Mouse (Mus musculus) hindbrain, embryonic 13.5 days (tissue): Measurements from ENCODE around the gene Cdkn2d. TPM values are rescaled to one million over a fixed set of nuclear protein-coding genes. Genes with fewer than 3 reads are reported as not detected.

ENCODE experiments used
- ATAC-seq: fragments of 200-750 bp; cut with Nextera tagmentation; 2 replicates; pipeline ENCODE4 v1.8.0; 2017; ENCODE audit warnings: moderate TSS enrichment; ENCODE audit not compliant: low FRiP score
- H3K27ac ChIP-seq: fragments of 300-500 bp; sonication (generic); 2 replicates; pipeline ENCODE4 v1.5.1; 2015; ENCODE audit warnings: inconsistent platforms, mild to moderate bottlenecking, moderate library complexity
- H3K27me3 ChIP-seq: fragments of 300-500 bp; sonication (generic); 2 replicates; pipeline ENCODE4 v1.6.1; 2015; ENCODE audit warnings: mild to moderate bottlenecking, inconsistent platforms
- H3K36me3 ChIP-seq: fragments of 300-500 bp; sonication (generic); 2 replicates; pipeline ENCODE4 v1.6.1; 2015; ENCODE audit warnings: mild to moderate bottlenecking, inconsistent platforms
- H3K4me1 ChIP-seq: fragments of 300-500 bp; sonication (generic); replicated peaks from 2 replicates; pipeline ENCODE4 v1.6.1; 2015; ENCODE audit warnings: inconsistent platforms
- H3K4me2 ChIP-seq: fragments of 300-500 bp; sonication (generic); 2 replicates; pipeline ENCODE4 v1.6.1; 2015; ENCODE audit warnings: inconsistent platforms, mild to moderate bottlenecking, moderate library complexity
- H3K4me3 ChIP-seq: fragments of 300-500 bp; sonication (generic); 2 replicates; pipeline ENCODE4 v1.5.1; 2015; ENCODE audit warnings: mild to moderate bottlenecking, inconsistent platforms
- H3K9ac ChIP-seq: fragments of 300-500 bp; sonication (generic); 2 replicates; pipeline ENCODE4 v1.6.1; 2015; ENCODE audit warnings: mild to moderate bottlenecking, inconsistent platforms
- H3K9me3 ChIP-seq: fragments of 300-500 bp; sonication (generic); 2 replicates; pipeline ENCODE4 v1.6.1; 2016; ENCODE audit warnings: inconsistent platforms
- WGBS: fragments of 180-500 bp; shearing (Covaris S2); methylation state at CpG from one replicate; pipeline ENCODE4 v1.1.7; 2015; 5-methylcytosine and 5-hydroxymethylcytosine counted together
- polyA plus RNA-seq: library from polyadenylated mRNA; unstranded; fragments of >200 nt; fragmentation: Nextera tagmentation; extraction: Ambion mirVana; gene quantifications from 2 replicates; pipeline ENCODE4 v1.2.1, GENCODE M21; 2015

Gene Cdkn2d
- polyA plus RNA-seq, 1 experiment from 2014 or later: 89.2 TPM

DNA sequence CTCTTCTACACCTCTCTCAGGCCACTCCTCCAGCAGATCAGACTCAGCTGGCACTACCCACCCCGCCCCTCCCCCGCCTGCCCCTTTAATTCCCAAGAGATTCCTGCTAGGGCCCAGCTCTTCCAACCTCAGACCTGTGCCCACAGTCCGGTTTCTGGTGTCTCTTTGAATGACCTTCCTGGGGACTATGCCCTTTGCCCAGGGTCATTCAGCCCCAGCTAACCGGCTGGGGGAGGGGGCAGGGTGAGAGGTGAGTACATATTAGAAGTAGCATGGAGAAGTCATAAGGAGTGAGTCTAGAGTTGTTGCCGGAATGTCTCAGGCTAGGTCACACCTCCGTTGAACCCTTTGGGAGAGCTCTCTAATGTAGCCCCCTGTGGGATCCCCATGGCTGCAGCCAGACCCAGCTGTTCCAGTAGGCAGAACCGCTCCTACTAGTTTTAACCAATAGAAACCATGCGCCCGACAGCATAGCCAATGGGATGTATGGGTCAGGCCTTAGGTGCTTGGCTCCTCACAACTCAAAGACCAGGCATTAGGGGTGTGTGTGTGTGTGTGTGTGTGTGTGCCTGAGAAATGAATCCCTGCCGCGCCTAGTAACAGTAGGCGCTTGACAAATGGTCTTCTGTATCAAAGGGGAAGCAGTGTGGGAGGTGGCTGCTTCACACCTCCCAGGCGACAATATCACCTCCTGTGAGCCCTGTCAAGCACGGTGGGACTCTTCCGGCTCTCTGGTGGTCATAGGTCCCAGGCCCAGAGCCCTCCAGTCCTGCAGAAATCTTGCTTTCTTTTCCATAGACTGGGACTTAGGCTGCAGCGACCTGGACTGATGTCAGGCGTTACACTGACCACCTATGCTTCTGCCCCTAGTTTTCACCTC lies 41.3 kb downstream of the Cdkn2d start:
- Histone ChIP-seq H3K9me3 (no peaks in the 10 kb centered on the region), H3K4me3 (no peak overlapping the region), H3K36me3 (no peaks in the 10 kb centered on the region), H3K9ac (no peak overlapping the region), H3K4me2 (no peak overlapping the region), H3K27ac (no peak overlapping the region), H3K27me3 (peaks cover 85% of the 10 kb centered on the region), H3K4me1 (peaks cover 19% of the 10 kb centered on the region)
- no peak for ATAC-seq
- WGBS: 36% methylated on average over 17 of the region's 17 CpGs

GRCm38 (mm10) chr9:21248326-21248725 lies 42.9 kb downstream of the Cdkn2d start, which contains the start of gene S1pr5:
TSS of gene S1pr5 (minus strand) at chr9:21248443.
- no peak for ATAC-seq
- H3K9me3 ChIP-seq: no peaks in the 10 kb centered on the region
- peaks cover 35% of the 10 kb centered on the region for H3K4me1 ChIP-seq
- H3K4me3 ChIP-seq: peak within 1 kb of the TSS; percentile 23
- no peaks in the 10 kb centered on the region for H3K36me3 ChIP-seq
- H3K27ac ChIP-seq: no peak within 1 kb of the TSS
- H3K9ac ChIP-seq: no peak within 1 kb of the TSS
- 2% methylated on average over 29 of the region's 30 CpGs for WGBS
- peak within 1 kb of the TSS; percentile 35 for H3K4me2 ChIP-seq
- H3K27me3 ChIP-seq: peaks cover 99% of the 10 kb centered on the region

DNA sequence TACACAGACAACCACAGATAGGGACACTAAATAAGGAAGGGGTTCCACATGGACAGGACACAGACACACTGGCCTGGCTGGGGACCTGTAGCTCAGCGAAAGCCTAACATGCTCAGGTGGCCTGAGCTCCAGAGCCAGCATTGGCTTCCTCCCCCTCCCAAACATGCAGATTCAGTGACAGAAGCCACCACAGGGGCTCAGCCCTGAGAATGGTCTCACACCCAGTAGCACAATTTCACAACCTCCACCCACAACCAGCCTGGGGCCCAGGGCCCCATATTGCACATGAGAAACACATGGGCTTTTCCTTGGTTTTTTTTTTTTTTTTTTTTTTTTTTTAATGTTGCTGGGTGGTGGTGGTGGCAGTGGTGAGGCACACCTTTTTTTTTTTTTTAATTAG lies 44.9 kb downstream of the Cdkn2d start:
- no peak overlapping the region for H3K4me2 ChIP-seq
- WGBS: 44% methylated on average over 1 of the region's 1 CpGs
- H3K27me3 ChIP-seq: peaks cover 97% of the 10 kb centered on the region
- no peak overlapping the region for H3K9ac ChIP-seq
- no peaks in the 10 kb centered on the region for H3K9me3 ChIP-seq
- no peaks in the 10 kb centered on the region for H3K36me3 ChIP-seq
- ATAC-seq: no peak
- H3K4me1 ChIP-seq: peaks cover 36% of the 10 kb centered on the region
- H3K4me3 ChIP-seq: no peak overlapping the region
- H3K27ac ChIP-seq: no peak overlapping the region

GRCm38 (mm10) chr9:21245113-21245487 lies 46.1 kb downstream of the Cdkn2d start:
- peak overlapping the region; percentile 76 for H3K4me2 ChIP-seq
- H3K9me3 ChIP-seq: no peaks in the 10 kb centered on the region
- H3K4me3 ChIP-seq: peak overlapping the region; percentile 45
- peak overlapping the region; percentile 73 for H3K9ac ChIP-seq
- no peaks in the 10 kb centered on the region for H3K36me3 ChIP-seq
- peaks cover 85% of the 10 kb centered on the region for H3K27me3 ChIP-seq
- ATAC-seq: no peak
- peaks cover 36% of the 10 kb centered on the region for H3K4me1 ChIP-seq
- H3K27ac ChIP-seq: peak overlapping the region; percentile 78
- 1% methylated on average over 16 of the region's 16 CpGs for WGBS

- no peaks in the 10 kb centered on the region for H3K9me3 ChIP-seq
- peak; percentile 62 for ATAC-seq
- H3K27ac ChIP-seq: peak overlapping the region; percentile 78
- no peaks in the 10 kb centered on the region for H3K36me3 ChIP-seq
- H3K4me1 ChIP-seq: peaks cover 32% of the 10 kb centered on the region
- peak overlapping the region; percentile 73 for H3K9ac ChIP-seq
- under 1% methylated on average over 72 of the region's 72 CpGs for WGBS
- H3K4me2 ChIP-seq: peak overlapping the region; percentile 76
- H3K27me3 ChIP-seq: peaks cover 79% of the 10 kb centered on the region
- peak overlapping the region; percentile 45 for H3K4me3 ChIP-seq
These were observed 46.6 kb downstream of the Cdkn2d start for GRCm38 (mm10) chr9:21244428-21245112.

DNA sequence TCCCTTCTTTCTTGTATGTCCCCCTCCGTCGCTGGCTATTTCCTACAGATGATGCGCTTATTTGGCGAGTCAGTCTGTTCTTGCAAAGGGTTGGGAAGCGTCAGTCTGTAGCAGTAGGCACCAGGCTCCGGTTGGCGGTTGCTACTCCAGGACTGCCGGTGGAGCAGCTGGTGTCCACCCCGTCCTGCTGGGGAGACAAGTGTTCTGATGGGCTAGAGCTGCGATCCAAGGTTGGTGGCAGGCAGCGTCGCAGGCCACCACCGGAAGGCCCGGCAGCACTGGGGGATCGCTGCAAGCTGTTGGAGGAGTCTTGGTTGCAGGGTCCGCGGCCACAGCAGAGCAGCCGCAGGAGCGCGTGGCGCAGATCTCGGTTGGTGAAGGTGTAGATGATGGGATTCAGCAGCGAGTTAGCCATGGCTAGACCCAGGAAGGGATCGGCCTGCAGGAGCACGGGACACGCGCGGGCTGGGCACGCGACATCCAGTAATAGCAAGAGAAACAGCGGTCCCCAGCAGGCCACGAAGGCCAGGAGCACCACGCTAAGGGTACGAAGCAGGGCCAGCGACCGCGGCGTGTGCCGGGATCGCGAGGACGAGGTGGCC lies 47.3 kb downstream of the Cdkn2d start:
- H3K27me3 ChIP-seq: peaks cover 73% of the 10 kb centered on the region
- H3K9ac ChIP-seq: peak overlapping the region; percentile 73
- WGBS: 4% methylated on average over 42 of the region's 42 CpGs
- peak overlapping the region; percentile 76 for H3K4me2 ChIP-seq
- H3K4me1 ChIP-seq: peaks cover 37% of the 10 kb centered on the region
- H3K4me3 ChIP-seq: peak overlapping the region; percentile 45
- no peaks in the 10 kb centered on the region for H3K9me3 ChIP-seq
- H3K36me3 ChIP-seq: no peaks in the 10 kb centered on the region
- ATAC-seq: peak; percentile 7; the same call in 1 of the 2 replicates
- H3K27ac ChIP-seq: peak overlapping the region; percentile 78

GRCm38 (mm10) chr9:21241343-21241742 lies 49.9 kb downstream of the Cdkn2d start:
- H3K4me2 ChIP-seq: no peak overlapping the region
- peaks cover 48% of the 10 kb centered on the region for H3K4me1 ChIP-seq
- H3K9ac ChIP-seq: no peak overlapping the region
- peaks cover 48% of the 10 kb centered on the region for H3K27me3 ChIP-seq
- H3K36me3 ChIP-seq: no peaks in the 10 kb centered on the region
- WGBS: 4% methylated on average over 11 of the region's 11 CpGs
- no peak overlapping the region for H3K27ac ChIP-seq
- ATAC-seq: no peak
- no peaks in the 10 kb centered on the region for H3K9me3 ChIP-seq
- H3K4me3 ChIP-seq: no peak overlapping the region

- WGBS: 40% methylated on average over 4 of the region's 4 CpGs
- Histone ChIP-seq H3K9me3 (no peaks in the 10 kb centered on the region), H3K36me3 (peaks cover 11% of the 10 kb centered on the region), H3K27ac (no peak overlapping the region; the same call in 1 of the 2 replicates), H3K4me2 (peak overlapping the region; percentile 65), H3K27me3 (peaks cover 29% of the 10 kb centered on the region), H3K4me3 (peak overlapping the region; percentile 77), H3K9ac (peak overlapping the region; percentile 98), H3K4me1 (peaks cover 50% of the 10 kb centered on the region)
- ATAC-seq: no peak
These were observed 51.8 kb downstream of the Cdkn2d start for GRCm38 (mm10) chr9:21239465-21239848.

GRCm38 (mm10) chr9:21238733-21239464 lies 52.3 kb downstream of the Cdkn2d start, which contains the start of gene Keap1:
TSS of gene Keap1 (minus strand) at chr9:21239361.
- peak within 1 kb of the TSS; percentile 95 for H3K27ac ChIP-seq
- H3K4me2 ChIP-seq: peak within 1 kb of the TSS; percentile 65
- peak within 1 kb of the TSS; percentile 77 for H3K4me3 ChIP-seq
- under 1% methylated on average over 84 of the region's 90 CpGs for WGBS
- no peaks in the 10 kb centered on the region for H3K9me3 ChIP-seq
- peak within 1 kb of the TSS; percentile 98 for H3K9ac ChIP-seq
- peaks cover 23% of the 10 kb centered on the region for H3K27me3 ChIP-seq
- H3K36me3 ChIP-seq: peaks cover 12% of the 10 kb centered on the region
- peak; percentile 86 for ATAC-seq
- peaks cover 44% of the 10 kb centered on the region for H3K4me1 ChIP-seq
